Mouse (Mus musculus): ENCODE data around the gene Cyb561a3. TPM values are rescaled to one million over a fixed set of nuclear protein-coding genes. Genes with fewer than 3 reads are reported as not detected.
"Not testable (repeated sequence)": the region's sequence is repeated elsewhere in the genome, so short reads cannot be mapped to it uniquely, and the experiment has no call there.

Gene Cyb561a3
- total RNA-seq (2021) (10 to 100 TPM; 14.7 to 24.6 TPM), polyA plus RNA-seq (2012; rRNA removed) (34.1 and 37.2 TPM in 2 replicates)
- long read RNA-seq, transcript Cyb561a3-201 (7 exons, 1,474 nt), result minor isoform, 6 of 36 reads
- long read RNA-seq, transcript Cyb561a3-209 (8 exons, 3,130 nt), result major isoform, 10 of 36 reads
- long read RNA-seq, partial matches to known transcripts, result 0 of 36 reads
- long read RNA-seq, other reads (novel, unspliced or antisense), result 19 of 36 reads

DNA sequence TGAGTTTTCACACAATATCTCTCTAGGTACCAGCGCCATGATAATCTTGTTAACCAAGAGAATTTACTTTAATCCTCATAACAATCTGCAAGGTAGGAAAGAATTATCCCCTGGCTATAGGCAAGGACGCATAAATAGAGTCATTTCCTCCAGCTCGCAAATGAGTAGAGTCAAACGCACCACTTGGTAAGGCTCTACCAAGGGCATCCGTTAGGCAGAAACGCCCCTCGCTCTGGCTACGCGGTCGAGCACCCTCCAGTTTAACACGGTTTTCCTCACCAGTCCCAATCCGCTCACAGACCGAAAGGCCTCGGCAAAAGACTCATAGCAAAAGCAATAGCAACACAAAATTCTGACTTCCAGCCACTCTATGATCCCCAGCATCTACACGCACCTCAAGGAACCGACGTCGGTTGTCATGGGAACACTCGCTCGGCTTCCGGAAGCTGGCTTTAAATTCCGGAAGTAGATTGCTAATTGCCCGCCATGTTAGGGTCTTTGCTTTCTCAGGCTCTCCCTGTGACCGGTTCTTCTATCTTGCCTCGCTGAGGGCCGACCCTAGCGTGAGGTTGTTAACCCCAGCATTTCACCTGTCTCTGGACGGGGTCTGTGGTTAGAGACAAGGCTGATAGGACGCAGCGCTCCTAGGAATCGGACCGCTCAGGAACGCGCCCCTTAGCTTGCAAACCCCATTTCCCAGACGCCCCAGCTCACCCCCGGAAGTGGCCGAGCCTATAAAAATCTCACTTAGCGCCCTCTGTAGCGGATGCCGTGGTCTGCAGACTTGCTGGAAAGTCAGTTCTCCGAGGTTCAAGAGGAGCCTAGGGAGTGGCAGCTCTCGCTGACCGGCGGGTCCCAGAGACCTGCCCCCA, at the start of gene Cyb561a3, which contains the start of gene Tmem138:
Gene Cyb561a3 (plus strand): TSS at position 483 of the 872 bp plus-strand sequence.
Gene Tmem138 (minus strand): TSS at position 673 of the 872 bp plus-strand sequence.
- peak; percentile 94 for DNase-seq

DNA sequence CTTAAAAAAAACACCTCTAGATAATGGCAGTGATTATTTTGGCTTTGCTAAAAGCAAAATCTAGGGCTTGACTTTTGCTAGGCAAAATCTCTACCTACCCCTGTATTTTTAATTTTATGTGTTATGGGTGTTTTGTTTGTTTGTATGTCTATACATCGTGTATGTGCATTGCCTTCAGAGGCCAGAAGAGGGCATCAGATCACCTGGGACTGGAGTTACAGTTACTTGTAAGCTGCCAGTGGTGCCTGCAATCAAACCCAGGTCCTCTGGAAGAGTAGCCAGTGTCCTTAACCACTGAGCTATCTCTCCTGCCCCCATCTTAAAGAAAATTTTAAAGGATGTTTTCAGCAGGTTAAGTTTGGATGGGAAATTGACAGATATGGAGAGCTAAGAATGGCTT, 46.9 kb upstream of the Cyb561a3 start:
- no peak for DNase-seq

DNA sequence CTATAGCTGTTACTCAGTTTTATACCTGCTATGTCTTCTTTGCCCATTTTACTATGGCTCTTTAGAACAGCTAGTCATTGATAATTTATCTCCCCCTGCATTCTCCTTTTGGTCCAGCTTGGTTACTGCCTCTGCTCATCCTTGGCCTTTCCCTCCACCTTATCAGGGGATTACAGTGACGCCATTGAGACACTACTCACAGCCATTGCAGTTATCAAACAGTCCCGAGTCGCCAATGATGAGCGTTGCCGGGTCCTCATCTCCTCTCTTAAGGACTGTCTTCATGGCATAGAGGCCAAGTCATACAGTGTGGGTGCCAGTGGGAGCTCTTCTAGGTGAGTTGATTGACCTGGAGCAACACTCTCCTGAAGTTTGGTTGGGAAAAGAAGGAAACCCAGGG, 37.5 kb upstream of the Cyb561a3 start:
- DNase-seq, result no peak

DNA sequence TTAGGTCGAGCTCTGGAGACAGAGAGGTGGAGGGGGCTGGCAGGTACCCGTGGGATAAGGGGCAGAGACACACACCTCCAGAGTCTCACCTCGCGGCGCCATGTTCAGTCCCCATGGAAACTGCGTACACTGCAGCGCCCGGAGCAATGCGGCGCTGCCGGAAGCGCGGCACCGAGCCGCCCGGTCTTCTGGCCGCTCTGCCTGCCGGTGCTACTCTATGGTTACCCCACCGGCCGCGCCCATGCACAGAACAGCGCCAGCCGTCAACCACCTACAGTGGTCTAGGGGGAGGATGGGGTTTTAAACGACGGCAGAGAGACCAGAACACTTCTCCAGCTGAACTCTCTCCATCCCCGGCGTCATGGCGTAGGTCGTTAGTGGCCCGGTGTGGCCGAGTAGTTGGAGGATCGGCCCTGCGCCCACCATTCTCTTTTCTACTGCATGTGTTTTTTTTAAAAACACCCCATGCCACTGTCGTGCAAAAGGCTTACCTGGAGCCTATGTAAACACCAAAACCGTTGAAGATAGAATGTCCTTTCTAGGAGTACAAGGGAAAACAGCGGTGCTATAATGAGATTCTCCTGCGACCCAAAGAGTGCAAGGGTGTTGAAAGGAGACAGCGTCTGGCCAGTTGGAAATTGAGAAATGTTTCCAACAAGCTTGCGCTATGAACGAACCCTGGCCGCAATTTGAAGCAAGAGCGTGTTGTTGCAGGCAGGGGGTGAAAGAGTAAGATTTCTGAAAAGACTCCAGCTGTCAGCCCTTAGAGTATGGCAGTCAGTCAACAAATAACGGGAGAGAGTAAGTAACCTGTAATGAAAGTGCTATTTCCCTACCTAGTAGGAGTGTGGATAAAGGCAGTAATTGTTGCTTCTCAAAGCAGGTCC, 21.1 kb upstream of the Cyb561a3 start, which contains the start of gene Tmem216:
Gene Tmem216 (minus strand): TSS at position 615 of the 887 bp plus-strand sequence.
- peak; percentile 91 for DNase-seq

DNA sequence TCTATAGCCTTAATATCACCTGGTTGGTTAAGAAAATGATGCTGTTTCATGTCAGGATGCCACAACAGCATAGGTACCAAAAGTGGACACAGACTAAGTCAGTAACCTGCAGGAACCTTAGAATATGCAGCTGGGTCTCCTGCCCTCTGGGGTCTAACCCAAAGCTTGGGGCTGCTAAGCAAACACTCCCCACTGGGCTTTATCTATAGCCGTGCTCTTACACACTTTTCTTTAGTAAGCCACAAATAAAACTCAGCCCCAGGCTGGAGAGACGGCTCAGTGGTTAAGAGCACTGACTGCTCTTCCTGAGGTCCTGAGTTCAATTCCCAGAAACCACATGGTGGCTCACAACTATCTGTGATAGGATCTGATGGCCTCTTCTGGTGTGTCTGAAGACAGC, 20.0 kb upstream of the Cyb561a3 start:
- DNase-seq, result no peak

DNA sequence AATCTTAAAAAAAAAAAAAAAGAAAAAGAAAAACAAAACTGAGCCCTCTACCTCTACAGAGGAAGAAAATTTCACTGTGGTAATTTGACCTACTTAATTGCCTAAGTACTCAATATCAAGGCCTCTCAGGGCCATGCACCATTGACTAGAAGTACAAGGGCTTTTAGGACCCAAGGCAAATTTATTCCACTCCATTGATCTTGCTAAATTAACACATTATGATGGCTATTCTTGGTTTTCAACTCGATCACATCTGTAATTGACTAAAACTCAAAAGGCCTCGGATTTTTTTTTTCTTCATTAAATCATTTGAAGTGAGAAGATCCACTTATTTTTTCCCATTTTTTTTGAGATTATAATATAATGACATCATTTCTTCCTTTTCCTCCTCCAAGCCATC, 19.5 kb upstream of the Cyb561a3 start:
- DNase-seq, result no peak

DNA sequence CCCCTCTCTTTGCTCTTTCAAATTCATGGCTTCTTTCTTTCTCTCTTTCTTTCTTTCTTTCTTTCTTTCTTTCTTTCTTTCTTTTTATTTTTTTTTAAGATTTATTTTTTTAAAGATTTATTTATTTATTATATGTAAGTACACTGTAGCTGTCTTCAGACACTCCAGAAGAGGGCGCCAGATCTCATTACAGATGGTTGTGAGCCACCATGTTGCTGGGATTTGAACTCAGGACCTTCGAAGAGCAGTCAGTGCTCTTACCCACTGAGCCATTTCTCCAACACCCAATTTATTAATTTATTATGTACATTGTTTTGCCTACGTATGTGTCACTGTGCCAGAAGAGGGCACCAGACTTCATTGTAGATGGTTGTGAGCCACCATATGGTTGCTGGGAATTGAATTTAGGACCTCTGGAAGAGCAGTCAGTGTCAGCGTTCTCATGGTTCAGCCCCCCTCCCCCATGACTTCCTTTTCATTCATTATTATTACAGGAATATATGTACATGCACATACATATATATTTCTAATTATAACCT, 19.1 kb upstream of the Cyb561a3 start:
- DNase-seq, result not testable (repeated sequence)

DNA sequence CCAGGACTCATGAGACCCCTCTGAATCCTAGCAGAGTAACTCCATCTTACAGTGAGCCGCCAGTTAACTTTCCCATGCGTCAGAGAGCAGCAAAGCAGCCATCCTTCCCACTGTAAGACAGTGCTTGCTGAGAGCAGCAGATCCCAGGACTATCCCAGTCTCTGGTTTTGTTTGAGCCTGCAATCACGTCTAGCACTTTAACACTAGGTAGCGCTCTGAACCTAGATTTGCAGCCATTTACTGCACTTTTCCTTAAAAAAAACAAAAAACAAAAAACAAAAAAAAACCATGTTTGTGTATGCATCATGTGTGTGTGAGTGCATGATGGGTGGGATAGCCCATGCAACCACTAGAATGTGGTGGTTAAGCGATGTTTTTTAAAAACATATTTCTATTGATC, 16.9 kb upstream of the Cyb561a3 start:
- peak; percentile 35 for DNase-seq

DNA sequence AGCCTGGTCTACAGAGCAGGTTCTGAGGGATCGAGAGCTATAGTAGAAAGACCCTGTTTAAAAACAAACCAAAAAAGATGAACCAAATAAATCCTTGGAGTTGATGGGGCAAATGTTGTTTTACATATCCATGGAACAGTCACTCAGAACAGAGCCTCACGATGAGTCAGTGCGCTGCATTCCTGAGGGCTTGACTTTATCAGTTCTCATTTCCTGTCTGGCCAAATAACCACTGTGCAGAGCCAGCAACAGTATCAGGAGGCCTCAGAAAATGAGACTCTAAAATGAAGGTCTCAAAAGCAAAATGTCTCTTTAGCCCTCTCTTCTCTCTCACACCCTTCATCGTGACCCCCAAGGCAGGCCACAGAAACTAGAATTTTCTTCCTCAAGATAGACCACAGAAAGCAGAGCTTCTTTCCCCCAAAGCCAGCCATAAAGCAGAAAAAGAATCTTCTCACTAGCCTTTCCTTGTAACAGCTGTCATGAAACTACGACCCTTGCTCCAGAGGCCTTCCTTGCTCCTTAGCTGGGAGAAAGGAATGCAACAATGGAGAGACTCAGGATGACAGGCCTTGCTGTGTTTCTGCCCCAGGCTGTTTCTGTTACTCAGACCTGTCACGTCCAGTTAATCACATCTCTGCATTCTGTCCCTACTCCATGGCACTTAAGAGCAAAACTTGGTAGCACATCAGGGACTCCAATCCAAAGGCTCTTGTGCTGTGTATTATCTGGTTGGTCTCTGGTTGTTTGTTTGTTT, 15.2 kb upstream of the Cyb561a3 start:
- DNase-seq, result peak; percentile 63

DNA sequence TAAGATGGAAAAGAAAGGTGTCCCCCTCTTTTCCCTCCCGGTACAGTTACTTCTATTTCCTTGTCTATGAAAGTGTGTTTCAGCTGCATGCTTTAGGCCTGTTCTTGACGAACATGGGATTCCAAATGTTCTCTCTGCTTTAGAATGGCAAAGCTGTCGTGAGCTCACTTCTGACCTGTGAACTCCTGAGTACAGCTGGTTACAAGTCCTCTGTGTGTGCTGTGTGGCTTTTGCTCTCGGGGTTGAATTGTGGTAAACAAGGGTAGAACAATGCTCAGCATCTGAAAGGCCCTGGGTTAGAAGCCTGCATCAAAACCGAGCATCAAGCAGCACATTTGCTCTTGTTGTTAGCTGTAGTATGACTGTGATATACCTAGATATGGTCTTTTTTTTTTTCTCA, 14.6 kb upstream of the Cyb561a3 start:
- no peak for DNase-seq

DNA sequence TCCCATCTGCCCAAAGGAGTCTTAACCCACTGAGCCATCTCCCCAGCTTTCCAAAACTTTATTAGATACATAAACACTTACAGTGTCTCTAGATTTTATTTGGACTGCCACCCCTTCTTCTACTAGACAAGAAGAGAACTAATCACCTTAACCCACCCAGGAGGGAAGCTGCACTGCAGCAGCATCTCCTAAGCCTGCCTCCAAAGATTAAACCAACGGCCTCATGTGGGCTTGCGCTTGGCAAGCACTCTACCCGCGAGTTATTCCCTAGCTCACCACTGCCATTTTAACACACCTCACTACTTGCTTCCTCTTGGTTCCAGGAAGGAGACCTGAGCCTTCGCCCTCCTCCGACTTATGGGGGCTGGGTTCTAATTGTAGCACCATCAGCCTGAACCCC, 12.7 kb upstream of the Cyb561a3 start:
- DNase-seq, result no peak

DNA sequence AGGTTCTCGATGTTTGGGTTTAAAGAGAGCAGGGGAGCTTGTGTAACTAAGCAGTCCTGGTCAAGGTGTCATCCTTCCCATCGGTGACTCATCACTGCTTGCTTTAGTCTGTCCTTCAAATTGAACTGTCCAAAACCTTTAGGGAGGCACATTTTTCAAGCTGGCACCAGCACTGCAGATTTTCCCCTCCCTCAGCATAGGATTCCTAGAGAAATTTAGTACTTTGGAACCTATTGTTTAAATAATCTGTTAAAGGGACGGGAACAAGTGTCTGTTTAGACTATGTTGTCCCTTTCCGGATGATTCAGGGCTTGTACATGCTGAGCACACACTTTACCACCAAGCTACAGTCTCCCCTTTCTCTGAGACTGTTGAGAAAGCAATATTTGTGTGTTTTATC, 11.8 kb upstream of the Cyb561a3 start:
- peak; percentile 62 for DNase-seq

DNA sequence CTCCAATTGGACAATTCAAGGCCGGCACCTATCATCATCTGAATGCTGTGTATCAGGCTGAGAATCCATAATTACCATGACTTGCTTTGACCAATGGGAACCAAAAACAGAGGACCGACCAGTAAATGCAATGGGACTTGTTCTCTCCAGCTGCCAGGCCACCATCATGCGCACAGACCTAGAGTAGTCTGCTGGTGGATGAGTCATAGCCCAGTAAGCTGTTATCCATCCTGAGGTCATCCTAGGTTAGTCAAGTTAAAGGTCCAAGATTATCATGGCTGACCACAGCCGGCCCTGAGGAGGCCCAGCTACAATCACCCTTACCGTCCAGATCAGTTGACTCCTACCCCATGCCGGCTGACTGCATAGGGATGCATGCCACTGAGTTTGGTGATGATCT, 7.3 kb upstream of the Cyb561a3 start:
- peak; percentile 39 for DNase-seq

DNA sequence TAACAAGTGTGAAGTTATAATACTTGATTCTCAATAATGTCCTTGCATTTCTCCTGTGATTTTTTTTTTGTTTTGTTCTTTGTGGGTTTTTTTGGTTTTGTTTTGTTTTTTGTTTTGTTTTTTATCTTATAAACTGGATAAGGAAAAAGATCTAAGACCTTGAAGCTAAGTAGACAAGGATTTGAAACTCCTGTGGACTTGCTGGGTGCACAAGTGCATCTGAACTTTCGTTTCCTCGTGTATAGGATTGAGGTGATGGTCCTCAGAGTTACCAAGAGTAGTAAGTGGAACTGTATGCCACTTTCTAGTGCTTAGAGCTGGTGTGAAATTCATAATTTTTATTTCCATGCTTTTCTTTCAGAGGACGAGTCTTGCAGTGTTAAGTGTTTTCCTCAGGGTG, 3.1 kb downstream of the Cyb561a3 start:
- no peak for DNase-seq

DNA sequence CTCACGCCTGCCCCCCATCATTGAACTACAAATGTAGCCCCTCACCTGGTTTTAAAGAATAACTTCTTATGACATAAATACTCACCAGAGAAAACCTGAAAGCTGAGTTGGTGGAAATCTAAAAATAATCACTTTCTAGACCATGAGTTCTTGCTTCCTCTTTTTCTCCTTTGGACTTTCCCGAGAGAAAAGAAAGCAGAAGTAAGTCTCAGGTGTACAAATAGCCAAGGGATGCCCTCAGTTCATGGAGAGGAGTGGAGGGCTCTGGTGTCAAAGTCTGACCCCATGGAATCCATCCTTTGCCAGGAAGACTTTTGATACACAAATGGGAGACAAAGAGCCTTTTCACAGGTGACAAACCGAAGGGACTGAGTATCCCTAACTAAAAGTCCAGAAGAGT, 3.8 kb downstream of the Cyb561a3 start:
- no peak for DNase-seq

DNA sequence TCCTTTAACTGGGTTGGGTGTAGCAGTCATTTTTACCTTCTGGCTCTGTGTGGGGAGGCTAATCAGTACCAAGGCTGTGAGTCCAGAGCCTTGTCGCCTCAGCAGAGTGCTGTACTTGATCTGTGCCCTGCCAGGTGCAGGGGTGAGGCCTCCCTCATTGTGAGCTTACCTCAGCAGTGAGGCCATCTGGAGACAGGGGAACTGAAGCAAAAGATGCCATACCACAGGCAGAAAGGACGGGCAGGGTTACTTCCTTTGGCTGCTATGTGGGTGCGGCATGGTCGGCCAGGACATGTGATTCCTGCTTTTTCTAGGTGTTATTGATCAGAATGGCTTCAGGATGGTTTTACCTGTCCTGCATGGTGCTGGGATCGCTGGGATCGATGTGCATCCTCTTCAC, 5.0 kb downstream of the Cyb561a3 start:
- no peak for DNase-seq

DNA sequence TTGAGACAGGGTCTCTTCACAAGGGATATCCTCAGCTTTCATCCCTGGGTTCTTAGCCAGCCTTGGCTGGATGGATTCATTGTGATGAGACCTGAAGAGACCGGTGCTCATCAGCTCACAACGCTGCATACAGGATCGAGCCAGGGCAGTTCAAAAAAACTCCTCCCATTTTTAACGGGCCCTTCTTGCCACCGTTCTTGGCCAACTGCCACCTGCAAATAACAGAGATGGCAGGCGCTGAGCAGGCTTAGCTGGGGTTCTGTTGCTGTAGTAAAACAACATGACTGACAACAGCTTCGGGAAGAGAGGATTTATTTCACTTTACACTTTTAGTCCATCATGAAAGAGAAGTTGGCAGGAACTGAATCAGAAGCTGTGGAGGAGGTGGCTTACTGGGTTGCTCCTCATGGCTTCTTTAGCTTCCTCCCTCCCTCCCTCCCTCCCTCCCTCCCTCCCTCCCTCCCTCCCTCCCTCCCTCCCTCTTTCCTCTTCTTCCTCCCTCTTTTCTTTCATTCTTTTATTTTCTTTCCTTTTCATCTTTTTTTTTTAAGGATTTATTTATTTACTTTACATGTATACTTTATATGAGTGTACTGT, 6.7 kb downstream of the Cyb561a3 start:
- no peak for DNase-seq

DNA sequence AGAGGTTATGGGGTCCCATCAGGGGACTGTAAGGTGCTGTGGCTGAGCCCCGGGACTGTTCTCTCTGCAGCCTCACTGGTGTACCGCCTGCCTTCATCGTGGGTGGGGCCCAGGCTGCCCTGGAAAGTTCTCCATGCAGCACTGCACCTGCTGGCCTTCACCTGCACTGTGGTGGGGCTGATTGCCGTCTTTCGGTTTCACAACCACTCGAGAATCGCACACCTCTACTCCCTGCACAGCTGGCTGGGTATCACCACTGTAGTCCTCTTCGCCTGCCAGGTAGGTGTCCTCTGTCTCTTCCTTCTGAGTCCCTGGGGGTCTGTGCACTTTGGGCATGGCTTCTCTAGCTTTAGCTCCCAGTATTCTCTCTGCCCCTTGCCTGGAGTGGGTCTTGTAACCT, 8.1 kb downstream of the Cyb561a3 start:
- no peak for DNase-seq

DNA sequence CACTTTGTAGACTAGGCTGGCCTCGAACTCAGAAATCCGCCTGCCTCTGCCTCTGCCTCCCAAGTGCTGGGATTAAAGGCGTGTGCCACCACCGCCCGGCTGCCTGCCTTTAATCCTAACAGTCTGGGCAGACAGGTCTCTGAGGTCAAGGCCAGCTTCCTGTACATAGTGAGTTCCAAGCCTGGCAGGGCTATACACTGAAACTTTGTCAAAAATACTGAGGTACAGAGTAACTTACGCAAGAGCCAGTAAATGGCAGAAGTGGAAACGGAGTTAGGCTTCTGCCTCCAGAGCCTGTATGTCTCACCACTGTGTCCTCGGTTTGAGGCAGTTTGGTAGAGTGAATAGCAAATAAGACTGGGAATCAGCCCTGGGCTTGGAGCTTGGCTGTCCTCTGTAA, 10.3 kb downstream of the Cyb561a3 start:
- no peak for DNase-seq

DNA sequence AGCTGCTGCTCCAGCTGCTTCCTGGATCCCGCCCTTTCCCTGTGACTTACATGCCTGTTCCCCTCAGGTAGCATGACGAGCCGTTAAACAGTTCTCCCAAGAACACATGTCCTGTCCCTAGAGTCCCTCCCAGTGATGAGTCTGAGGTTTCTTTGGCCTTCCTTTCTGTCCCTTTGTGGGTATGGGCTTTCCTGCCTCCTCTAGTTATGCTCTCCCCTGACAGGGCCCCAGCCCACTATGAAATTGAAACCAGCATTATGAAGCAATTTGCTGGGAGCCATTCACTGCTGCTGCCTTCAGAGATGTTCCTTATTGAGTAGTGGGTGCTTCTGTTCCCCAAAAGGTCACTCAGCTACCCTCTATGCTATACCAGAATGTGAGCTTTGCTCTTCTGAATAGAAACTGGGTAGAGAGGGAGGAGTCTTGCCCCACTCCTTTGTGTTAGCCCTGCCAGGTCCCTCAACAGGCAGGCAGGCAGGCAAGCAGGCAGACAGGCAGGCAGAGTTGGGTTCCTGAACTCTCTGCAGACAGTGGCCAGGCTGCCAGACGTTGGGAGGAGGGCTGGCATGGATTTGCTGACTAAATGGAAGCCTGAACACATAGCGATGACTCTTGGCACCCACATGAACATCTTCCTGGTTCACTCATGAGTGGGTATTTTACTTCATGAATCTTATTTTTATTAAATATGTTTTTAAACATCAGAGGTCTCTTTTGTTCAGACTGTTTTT, 12.3 kb downstream of the Cyb561a3 start:
- no peak for DNase-seq

All from adrenal gland, adult 2 months (tissue).